Mouse (Mus musculus): Measurements from ENCODE around the gene Fyb2. TPM values are rescaled to one million over a fixed set of nuclear protein-coding genes. Genes with fewer than 3 reads are reported as not detected.

Gene Fyb2
- total RNA-seq (2021), result under 1 TPM in 1 of 2 experiments, not detected in 1; 0.08 TPM

DNA sequence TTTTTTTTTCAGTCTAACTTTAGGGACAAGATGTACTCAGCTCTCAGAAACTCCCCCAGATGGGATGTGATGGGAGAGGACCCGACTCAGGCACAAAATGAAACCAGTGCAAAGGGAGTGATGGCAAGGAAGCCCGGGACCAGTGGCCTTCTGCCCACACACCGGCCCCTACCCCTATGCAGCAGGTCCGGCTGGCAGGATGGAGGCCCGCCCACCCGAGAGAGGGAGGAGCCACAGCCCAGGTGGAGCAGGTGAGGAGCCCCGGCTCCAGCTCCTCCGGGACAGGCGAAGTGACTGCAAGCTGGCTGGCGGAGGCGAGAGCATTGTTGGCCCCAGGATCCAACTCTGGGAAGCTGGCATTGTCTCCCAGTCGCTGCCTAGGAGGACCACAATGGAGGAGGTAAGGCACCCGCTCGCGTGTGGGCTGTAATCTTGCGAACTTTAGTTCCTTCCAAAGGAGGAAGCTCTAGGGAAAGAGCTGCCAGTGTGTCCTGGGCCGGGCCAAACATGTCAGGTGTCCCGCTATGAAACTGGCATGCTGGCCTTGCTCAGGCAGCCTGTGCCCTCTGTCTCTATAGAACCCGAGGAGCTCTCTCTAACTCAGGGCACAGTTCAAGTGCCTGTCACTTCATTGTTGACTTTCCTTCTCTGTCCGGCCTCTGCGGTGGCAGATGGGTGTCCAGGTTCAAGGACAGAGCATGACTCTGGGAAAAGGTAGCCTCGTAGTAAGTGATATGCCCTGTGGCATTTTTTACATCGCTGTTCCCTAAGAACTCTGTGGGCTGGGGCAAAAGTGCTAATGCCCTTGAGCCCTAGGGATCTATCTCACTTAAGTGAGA lies at the start of gene Fyb2:
Gene Fyb2 (plus strand): TSS at position 166 of the 839 bp plus-strand sequence.
- no peak for DNase-seq (ENCODE audit: low spot score)
- intact Hi-C loops (cut with DNase I), result loop anchor here (5.0 to 10.0 kb wide), 2 partner anchors 89 to 1311 kb away; no protein-coding TSS in a partner anchor

DNA sequence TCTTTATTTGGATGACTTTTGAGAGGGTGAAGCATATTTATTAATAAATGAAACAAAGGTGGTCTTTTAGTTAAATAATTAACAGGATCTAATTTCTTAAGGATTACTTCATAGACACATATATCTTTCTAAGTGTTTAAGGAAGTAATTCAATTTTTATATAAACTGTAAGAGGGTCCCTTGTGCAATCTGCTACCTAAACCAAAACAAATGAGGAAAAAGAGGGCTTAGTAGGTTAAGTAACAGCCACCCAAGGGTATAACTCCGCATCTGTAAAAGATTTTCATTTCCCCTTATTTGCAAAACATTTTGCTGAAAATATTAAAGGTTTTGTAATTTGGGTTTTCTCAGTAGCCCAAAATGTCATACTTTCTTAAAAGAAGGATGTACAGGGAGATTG lies 48.9 kb upstream of the Fyb2 start:
- intact Hi-C loops (cut with DNase I), result no loop called here

GRCm38 (mm10) chr4:104869581-104869980 lies 43.7 kb upstream of the Fyb2 start:
- no peak for DNase-seq (ENCODE audit: low spot score)
- intact Hi-C loops (cut with DNase I), result no loop called here

More for the DNA sequence above, 48.9 kb upstream of the Fyb2 start:
- no peak for DNase-seq (ENCODE audit: low spot score)

- no peak for DNase-seq (ENCODE audit: low spot score)
- intact Hi-C loops (cut with DNase I), result no loop called here
These were observed 43.1 kb upstream of the Fyb2 start for GRCm38 (mm10) chr4:104870196-104870595.

DNA sequence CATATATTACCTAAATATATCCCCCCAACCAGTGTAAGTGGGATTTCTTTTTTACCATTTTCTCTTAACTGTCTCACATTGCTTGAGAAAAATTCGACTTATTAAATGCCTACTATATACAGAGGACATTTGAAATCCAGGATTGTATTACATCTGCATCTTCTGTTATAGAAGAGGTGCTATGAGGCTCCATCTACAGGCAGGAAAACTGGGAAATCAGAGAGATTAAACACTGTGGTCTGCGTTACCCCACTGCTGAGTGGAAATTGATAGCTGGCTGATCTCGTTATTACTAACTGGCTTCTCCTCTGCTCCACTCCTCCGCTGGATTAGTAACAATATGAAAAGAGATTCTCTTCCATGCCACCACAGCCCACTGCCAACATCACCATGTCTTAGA lies 37.4 kb upstream of the Fyb2 start:
- intact Hi-C loops (cut with DNase I), result no loop called here
- no peak for DNase-seq (ENCODE audit: low spot score)

DNA sequence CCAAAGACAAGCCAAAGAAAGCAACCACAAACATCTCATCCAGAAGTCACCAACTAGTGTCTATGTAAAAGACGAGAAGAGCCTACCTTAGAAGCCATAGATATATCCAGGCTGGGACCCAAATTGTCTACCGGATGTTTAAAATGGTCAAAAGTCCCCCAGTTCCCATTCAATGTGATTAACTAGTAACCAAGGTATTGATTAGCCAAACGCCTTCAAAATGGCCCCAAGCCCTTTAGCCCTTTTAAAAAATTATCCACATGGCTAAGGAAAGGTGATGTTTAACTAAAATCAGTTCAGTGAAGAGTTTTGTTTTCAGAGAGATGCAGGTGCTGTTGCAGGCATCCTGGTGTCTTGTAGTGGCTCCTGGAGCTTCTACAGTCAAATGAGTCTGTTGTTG lies 36.9 kb upstream of the Fyb2 start, which contains the start of gene C8a:
Gene C8a (minus strand): TSS at position 76 of the 400 bp plus-strand sequence.
- no peak for DNase-seq (ENCODE audit: low spot score)
- intact Hi-C loops (cut with DNase I), result no loop called here

- intact Hi-C loops (cut with DNase I), result no loop called here
- no peak for DNase-seq (ENCODE audit: low spot score)
These were observed 25.8 kb upstream of the Fyb2 start for GRCm38 (mm10) chr4:104887486-104887885.

DNA sequence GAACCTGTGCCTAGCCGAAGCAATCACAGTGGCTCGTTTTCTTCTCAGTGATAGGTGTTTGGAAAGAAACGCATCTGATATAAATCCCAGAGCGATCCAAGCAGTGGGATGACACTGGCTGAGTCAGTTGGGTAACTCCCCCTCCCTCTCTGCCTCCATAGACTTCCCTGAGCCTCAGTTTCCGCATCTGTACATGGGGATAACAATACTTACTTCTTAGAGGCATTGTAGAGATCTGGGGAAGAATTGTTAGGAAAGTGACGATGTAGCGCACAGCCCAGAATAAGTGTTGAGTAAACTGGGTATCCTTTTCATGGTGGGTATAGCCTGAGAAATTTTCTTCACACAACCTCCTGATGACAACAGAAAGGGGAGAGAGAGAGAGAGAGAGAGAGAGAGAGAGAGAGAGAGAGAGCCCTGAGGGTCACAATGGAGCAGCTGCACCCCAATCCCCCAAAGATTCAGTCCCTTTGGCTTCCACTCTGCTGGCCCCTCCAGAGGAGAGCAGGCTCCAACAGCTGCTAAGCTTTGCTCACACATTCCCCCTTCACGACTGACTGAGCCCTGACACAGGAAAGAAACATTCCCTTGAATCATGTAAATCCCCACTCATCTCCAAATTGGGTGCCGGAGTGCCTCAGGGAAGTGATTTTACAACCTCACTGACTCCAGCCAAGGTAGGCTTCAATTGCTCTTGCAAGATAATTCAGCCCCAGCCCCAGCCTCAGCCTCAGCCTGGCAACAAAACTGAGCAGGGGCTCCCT lies 24.6 kb upstream of the Fyb2 start:
- intact Hi-C loops (cut with DNase I), result no loop called here
- DNase-seq (ENCODE audit: low spot score), result no peak

- intact Hi-C loops (cut with DNase I), result loop anchor here (5.0 kb wide), 1 partner anchor 224 kb away; no protein-coding TSS in a partner anchor
- peak; percentile 7 for DNase-seq (ENCODE audit: low spot score)
These were observed 21.5 kb upstream of the Fyb2 start for GRCm38 (mm10) chr4:104891708-104892107.

DNA sequence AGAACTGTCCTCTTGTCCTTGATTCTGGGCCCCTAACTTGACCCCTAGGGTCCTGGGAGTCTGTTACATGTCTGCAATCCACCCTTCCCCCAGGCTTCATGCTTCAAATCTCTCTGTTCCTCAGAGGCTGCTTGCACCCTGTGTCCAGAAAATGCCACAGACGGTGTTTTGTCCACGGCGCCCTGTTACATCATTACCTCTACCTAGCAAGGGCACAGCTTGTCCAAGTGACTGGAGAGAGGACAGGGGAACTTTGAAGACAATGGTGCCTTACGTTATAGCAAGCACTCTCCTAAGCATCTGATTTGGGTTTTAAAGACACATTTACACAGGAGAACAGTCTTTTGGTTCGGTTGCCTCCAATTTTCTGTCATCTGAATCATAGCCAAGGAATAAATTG lies 19.7 kb upstream of the Fyb2 start:
- intact Hi-C loops (cut with DNase I), result loop anchor here (5.0 kb wide), 1 partner anchor 226 kb away; no protein-coding TSS in a partner anchor
- no peak for DNase-seq (ENCODE audit: low spot score)

- intact Hi-C loops (cut with DNase I), result loop anchor here (2.0 to 5.0 kb wide), 2 partner anchors 227 to 379 kb away; no protein-coding TSS in a partner anchor
- DNase-seq (ENCODE audit: low spot score), result no peak
These were observed 19.1 kb upstream of the Fyb2 start for GRCm38 (mm10) chr4:104894004-104894734.

- intact Hi-C loops (cut with DNase I), result no loop called here
- DNase-seq (ENCODE audit: low spot score), result no peak
These were observed 10.4 kb upstream of the Fyb2 start for GRCm38 (mm10) chr4:104902836-104903235.

GRCm38 (mm10) chr4:104905049-104905448 lies 8.2 kb upstream of the Fyb2 start:
- intact Hi-C loops (cut with DNase I), result no loop called here
- no peak for DNase-seq (ENCODE audit: low spot score)

GRCm38 (mm10) chr4:104911685-104912084 lies 1.6 kb upstream of the Fyb2 start:
- no peak for DNase-seq (ENCODE audit: low spot score)
- intact Hi-C loops (cut with DNase I), result loop anchor here (2.0 to 10.0 kb wide), 3 partner anchors 91 to 1313 kb away; no protein-coding TSS in a partner anchor

DNA sequence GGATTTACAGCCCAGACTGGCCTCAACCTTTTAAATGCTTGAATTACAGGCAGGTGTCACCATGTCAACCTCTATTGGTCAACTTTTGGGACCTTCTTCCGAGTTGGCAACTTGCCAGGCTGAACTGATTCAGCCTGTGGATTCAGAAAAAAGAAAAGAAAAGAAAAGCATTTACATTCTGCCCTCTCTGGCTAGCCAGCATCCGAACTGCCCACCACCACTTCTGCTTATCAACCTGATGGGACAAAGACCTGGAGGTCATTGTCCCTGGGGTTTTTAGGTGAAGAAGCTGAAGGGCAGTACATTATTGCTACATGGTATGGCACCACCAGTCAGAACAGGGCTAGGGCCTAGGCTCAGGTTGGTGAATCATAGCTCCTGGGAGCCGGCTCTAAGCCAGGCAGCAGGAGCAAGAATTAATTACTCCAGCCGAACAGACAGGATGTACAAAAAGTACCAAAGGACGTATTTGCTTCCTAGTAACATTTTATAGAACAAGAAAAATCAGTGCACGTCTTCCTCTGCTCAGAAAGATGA lies 1.5 kb downstream of the Fyb2 start:
- DNase-seq (ENCODE audit: low spot score), result no peak
- intact Hi-C loops (cut with DNase I), result loop anchor here (5.0 to 10.0 kb wide), 2 partner anchors 88 to 1310 kb away; no protein-coding TSS in a partner anchor

DNA sequence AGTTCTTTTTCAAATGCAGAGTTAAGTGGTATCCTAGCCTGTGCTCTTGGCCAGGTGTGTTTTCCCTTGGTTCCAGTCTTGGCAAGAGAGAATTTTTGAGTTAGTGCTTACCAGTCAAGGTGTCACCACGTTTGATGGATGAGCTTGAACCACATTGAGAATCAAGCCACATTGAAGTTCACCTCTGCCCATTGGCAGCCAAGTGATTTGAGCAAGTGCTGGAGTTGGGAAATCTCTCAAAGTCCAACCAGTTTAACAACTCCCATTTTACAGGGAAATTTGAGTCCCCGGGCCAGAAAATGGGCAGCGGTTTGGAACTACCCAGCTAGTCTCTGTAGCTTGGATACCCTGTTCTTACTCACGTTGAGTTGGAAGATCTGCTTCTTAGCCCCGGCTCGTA lies 4.8 kb downstream of the Fyb2 start:
- intact Hi-C loops (cut with DNase I), result loop anchor here (10.0 kb wide), 1 partner anchor 1307 kb away; no protein-coding TSS in a partner anchor
- no peak for DNase-seq (ENCODE audit: low spot score)

DNA sequence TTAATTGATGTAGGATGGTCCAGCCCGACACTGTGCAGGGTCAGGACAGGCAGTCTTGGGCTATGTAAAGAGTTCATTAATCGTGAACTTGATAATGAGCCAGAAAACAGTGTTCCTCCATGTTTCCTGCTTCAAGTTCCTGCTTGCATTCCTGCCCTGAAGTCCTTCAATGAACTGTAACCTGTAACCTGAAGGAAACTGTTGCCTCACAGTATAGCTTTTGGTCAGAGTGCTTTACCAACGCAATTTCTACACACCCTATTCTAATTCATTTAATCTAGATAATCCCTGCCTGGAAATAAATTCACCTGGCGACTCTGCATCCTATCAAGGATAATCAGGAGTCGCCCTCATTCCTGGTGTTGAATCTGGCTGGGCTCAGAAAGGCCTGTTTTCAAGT lies 12.1 kb downstream of the Fyb2 start:
- DNase-seq (ENCODE audit: low spot score), result no peak

DNA sequence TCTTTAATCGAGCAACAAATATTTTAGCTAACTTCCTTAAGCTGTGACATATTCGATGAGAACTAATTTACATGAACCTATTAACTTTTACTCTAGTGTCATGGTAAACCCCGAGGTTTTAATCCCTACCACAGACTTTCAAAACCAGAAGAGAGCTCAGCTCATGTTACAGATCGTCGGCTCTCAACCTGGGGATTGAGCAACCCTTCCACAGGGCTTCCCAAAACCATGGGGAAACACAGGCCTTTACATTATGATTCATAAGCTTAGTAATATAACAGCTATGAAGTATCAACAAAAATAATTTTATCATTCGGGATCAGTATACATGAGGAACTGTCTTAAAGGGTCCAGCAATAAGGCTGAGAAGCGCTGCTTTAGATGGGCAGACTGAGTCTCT lies 15.9 kb downstream of the Fyb2 start:
- intact Hi-C loops (cut with DNase I), result no loop called here
- DNase-seq (ENCODE audit: low spot score), result no peak

More for the DNA sequence above, 12.1 kb downstream of the Fyb2 start:
- intact Hi-C loops (cut with DNase I), result no loop called here

- DNase-seq (ENCODE audit: low spot score), result no peak
- intact Hi-C loops (cut with DNase I), result no loop called here
These were observed 20.4 kb downstream of the Fyb2 start for GRCm38 (mm10) chr4:104933620-104934019.

DNA sequence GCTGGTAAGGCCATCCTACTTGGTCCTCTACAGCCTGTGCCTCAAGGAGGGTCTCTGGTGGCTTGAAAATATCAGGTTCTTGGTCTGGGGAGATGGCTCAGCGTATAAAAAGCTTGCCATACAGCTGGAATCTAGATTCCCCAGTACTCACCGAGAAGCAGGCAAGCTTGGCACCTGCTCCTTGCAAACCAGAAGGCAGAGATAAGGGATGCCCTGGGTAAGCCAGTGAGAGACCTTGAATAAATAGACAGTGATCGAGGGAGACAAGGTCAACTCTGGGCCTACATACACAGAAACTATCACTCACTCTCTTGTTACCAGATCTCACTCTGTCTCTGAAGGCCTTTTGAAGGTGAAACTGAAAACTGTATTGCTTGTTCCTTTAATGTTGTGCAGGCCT lies 21.7 kb downstream of the Fyb2 start:
- intact Hi-C loops (cut with DNase I), result no loop called here
- no peak for DNase-seq (ENCODE audit: low spot score)

Data from heart, postnatal 25 days (tissue).